Mouse (Mus musculus): ENCODE results near the gene Kcnj11. TPM values are rescaled to one million over a fixed set of nuclear protein-coding genes. Genes with fewer than 3 reads are reported as not detected.

Kcnj11 gene
- total and polyA plus RNA-seq, 3 experiments, result not detected

- TF ChIP-seq MAFK (IDR thresholded peaks at IDR 0.05; ENCODE audit: borderline replicate concordance, low read depth, low read length) (no peak), EP300 (IDR thresholded peaks at IDR 0.05; ENCODE audit: low read depth in 1 of 2, low read length in 2 of 2) (no peak), MXI1 (IDR thresholded peaks at IDR 0.05; ENCODE audit: low read depth, low read length) (no peak), MAX (IDR thresholded peaks at IDR 0.05; ENCODE audit: low read length) (no peak)
Observed at GRCm38 (mm10) chr7:46104256-46104915, 3.8 kb upstream of the Kcnj11 start (continued).

- Histone ChIP-seq H3K9me3 (replicated peaks; ENCODE audit: insufficient read depth, low read length) (no peaks in the 10 kb centered on the region), H3K4me1 (ENCODE audit: control insufficient read depth in 1 of 2, insufficient read depth in 2 of 2, low read length in 2 of 2) (no peaks in the 10 kb centered on the region), H3K36me3 (ENCODE audit: control insufficient read depth in 1 of 2, insufficient read depth in 2 of 2, low read length in 2 of 2) (no peaks in the 10 kb centered on the region), H3K4me3 (ENCODE audit: control insufficient read depth in 1 of 2, insufficient read depth in 1 of 2, low read depth in 2 of 2, low read length in 2 of 2) (no peak overlapping the region), H3K27ac (ENCODE audit: control insufficient read depth, low read depth, low read length) (no peak overlapping the region), H3K27me3 (ENCODE audit: control insufficient read depth in 1 of 2, insufficient read depth in 2 of 2, low read length in 2 of 2) (no peaks in the 10 kb centered on the region), H3K79me2 (ENCODE audit: control insufficient read depth, insufficient read depth, low read length, poor library complexity) (no peaks in the 10 kb centered on the region), H3K9ac (ENCODE audit: control insufficient read depth, low read depth, low read length, poor library complexity, severe bottlenecking) (no peak overlapping the region)
- TF ChIP-seq HCFC1 (IDR thresholded peaks at IDR 0.05; ENCODE audit: low read depth, low read length) (no peak), BHLHE40 (IDR thresholded peaks at IDR 0.05; ENCODE audit: borderline replicate concordance, low read depth, low read length) (no peak), USF1 (IDR thresholded peaks at IDR 0.05; ENCODE audit: low read depth, low read length) (no peak), GATA1 (IDR thresholded peaks at IDR 0.05; ENCODE audit: low read depth, low read length) (no peak), CHD1 (IDR thresholded peaks at IDR 0.05; ENCODE audit: low read depth, low read length) (no peak), ETS1 (IDR thresholded peaks at IDR 0.05; ENCODE audit: low read depth, low read length) (no peak), MAFK (IDR thresholded peaks at IDR 0.05; ENCODE audit: borderline replicate concordance, low read depth, low read length) (no peak), SIN3A (IDR thresholded peaks at IDR 0.05; ENCODE audit: low read length) (no peak), TCF12 (IDR thresholded peaks at IDR 0.05; ENCODE audit: low read depth, low read length) (no peak), RCOR1 (IDR thresholded peaks at IDR 0.05; ENCODE audit: low read depth, low read length) (no peak), NELFE (IDR thresholded peaks at IDR 0.05; ENCODE audit: low read depth, low read length) (no peak), POLR2A (IDR thresholded peaks at IDR 0.05; ENCODE audit: control insufficient read depth in 1 of 2, insufficient read depth in 1 of 2, low read depth in 1 of 2, low read length in 2 of 2, poor library complexity in 1 of 2) (no peak), EP300 (IDR thresholded peaks at IDR 0.05; ENCODE audit: low read depth in 1 of 2, low read length in 2 of 2) (no peak)
- no peak for DNase-seq (ENCODE audit: low read depth, low spot score)
Observed at GRCm38 (mm10) chr7:46103771-46104170, 3.2 kb upstream of the Kcnj11 start.

GRCm38 (mm10) chr7:46103075-46103591, 2.6 kb upstream of the Kcnj11 start:
- Histone ChIP-seq H3K9ac (ENCODE audit: control insufficient read depth, low read depth, low read length, poor library complexity, severe bottlenecking) (no peak overlapping the region), H3K79me2 (ENCODE audit: control insufficient read depth, insufficient read depth, low read length, poor library complexity) (no peaks in the 10 kb centered on the region), H3K4me1 (ENCODE audit: control insufficient read depth in 1 of 2, insufficient read depth in 2 of 2, low read length in 2 of 2) (no peaks in the 10 kb centered on the region), H3K9me3 (replicated peaks; ENCODE audit: insufficient read depth, low read length) (no peaks in the 10 kb centered on the region), H3K36me3 (ENCODE audit: control insufficient read depth in 1 of 2, insufficient read depth in 2 of 2, low read length in 2 of 2) (no peaks in the 10 kb centered on the region), H3K4me3 (ENCODE audit: control insufficient read depth in 1 of 2, insufficient read depth in 1 of 2, low read depth in 2 of 2, low read length in 2 of 2) (no peak overlapping the region), H3K27ac (ENCODE audit: control insufficient read depth, low read depth, low read length) (no peak overlapping the region), H3K27me3 (ENCODE audit: control insufficient read depth in 1 of 2, insufficient read depth in 2 of 2, low read length in 2 of 2) (no peaks in the 10 kb centered on the region)
- no peak for DNase-seq (ENCODE audit: low read depth, low spot score)
- TF ChIP-seq POLR2AphosphoS5 (IDR thresholded peaks at IDR 0.05; ENCODE audit: borderline replicate concordance, low read depth, low read length) (no peak), USF2 (IDR thresholded peaks at IDR 0.05; ENCODE audit: borderline replicate concordance in 1 of 2, insufficient read depth in 1 of 2, low read depth in 1 of 2, low read length in 2 of 2) (no peak), MAX (IDR thresholded peaks at IDR 0.05; ENCODE audit: low read length) (no peak), ZMIZ1 (IDR thresholded peaks at IDR 0.05; ENCODE audit: low read depth, low read length) (no peak), MAZ (IDR thresholded peaks at IDR 0.05; ENCODE audit: low read depth, low read length) (no peak), MEF2A (IDR thresholded peaks at IDR 0.05; ENCODE audit: extremely low read depth, insufficient replicate concordance, low read depth, low read length, poor library complexity, severe bottlenecking) (no peak), ELF1 (IDR thresholded peaks at IDR 0.05; ENCODE audit: low read depth, low read length) (no peak), HCFC1 (IDR thresholded peaks at IDR 0.05; ENCODE audit: low read depth, low read length) (no peak), USF1 (IDR thresholded peaks at IDR 0.05; ENCODE audit: low read depth, low read length) (no peak), E2F4 (IDR thresholded peaks at IDR 0.05; ENCODE audit: borderline replicate concordance, low read depth, low read length) (no peak), NRF1 (IDR thresholded peaks at IDR 0.05; ENCODE audit: insufficient read depth, low read depth, low read length, poor library complexity, severe bottlenecking) (no peak), ZNF384 (IDR thresholded peaks at IDR 0.05; ENCODE audit: low read depth, low read length) (no peak), MYC (IDR thresholded peaks at IDR 0.05; ENCODE audit: low read depth, low read length) (no peak), SIN3A (IDR thresholded peaks at IDR 0.05; ENCODE audit: low read length) (no peak), NELFE (IDR thresholded peaks at IDR 0.05; ENCODE audit: low read depth, low read length) (no peak), KAT2A (conservative IDR thresholded peaks at IDR 0.05; ENCODE audit: low read depth, low read length) (no peak), MYB (IDR thresholded peaks at IDR 0.05; ENCODE audit: low read depth, low read length) (no peak)

All from MEL (cell line).